Mouse (Mus musculus): ENCODE results near the gene Gm21973. TPM values are rescaled to one million over a fixed set of nuclear protein-coding genes. Genes with fewer than 3 reads are reported as not detected.

The Gm21973 gene
- polyA plus RNA-seq, 1 experiment from 2014 or later: not detected

- Histone ChIP-seq H3K27me3 (replicated peaks; ENCODE audit: control insufficient read depth, insufficient read depth, low read length) (no peaks in the 10 kb centered on the region), H3K36me3 (ENCODE audit: control insufficient read depth, insufficient read depth, low read length) (no peaks in the 10 kb centered on the region), H3K27ac (ENCODE audit: low read depth, low read length) (no peak overlapping the region), H3K4me3 (ENCODE audit: low read depth, low read length) (no peak overlapping the region), H3K4me1 (ENCODE audit: control insufficient read depth, insufficient read depth, low read length) (no peaks in the 10 kb centered on the region), H3K4me2 (ENCODE audit: low read length) (no peak overlapping the region), H3K9me3 (replicated peaks; ENCODE audit: control insufficient read depth, low read length) (no peaks in the 10 kb centered on the region), H3K9ac (ENCODE audit: low read length) (no peak overlapping the region)
- 88% methylated on average over 5 of the region's 5 CpGs for WGBS
- DNase-seq (ENCODE audit: low spot score) (no peak), ATAC-seq (no peak)
Observed at GRCm38 (mm10) chr15:10311826-10312225, 13.4 kb upstream of the Gm21973 start.

GRCm38 (mm10) chr15:10313522-10314455 lies 11.4 kb upstream of the Gm21973 start:
- ATAC-seq: peak; percentile 57; the same call in 1 of the 2 replicates
- H3K9me3 ChIP-seq (replicated peaks; ENCODE audit: control insufficient read depth, low read length): no peaks in the 10 kb centered on the region
- H3K4me2 ChIP-seq (ENCODE audit: low read length): no peak overlapping the region
- no peak overlapping the region for H3K9ac ChIP-seq (ENCODE audit: low read length)
- H3K4me3 ChIP-seq (ENCODE audit: low read depth, low read length): no peak overlapping the region
- H3K27ac ChIP-seq (ENCODE audit: low read depth, low read length): no peak overlapping the region
- H3K4me1 ChIP-seq (ENCODE audit: control insufficient read depth, insufficient read depth, low read length): no peaks in the 10 kb centered on the region
- no peaks in the 10 kb centered on the region for H3K36me3 ChIP-seq (ENCODE audit: control insufficient read depth, insufficient read depth, low read length)
- DNase-seq (ENCODE audit: low spot score): peak; percentile 76
- H3K27me3 ChIP-seq (replicated peaks; ENCODE audit: control insufficient read depth, insufficient read depth, low read length): no peaks in the 10 kb centered on the region
- 57% methylated on average over 6 of the region's 7 CpGs for WGBS

- Histone ChIP-seq H3K9me3 (replicated peaks; ENCODE audit: control insufficient read depth, low read length) (no peaks in the 10 kb centered on the region), H3K4me1 (ENCODE audit: control insufficient read depth, insufficient read depth, low read length) (no peaks in the 10 kb centered on the region), H3K4me3 (ENCODE audit: low read depth, low read length) (no peak overlapping the region), H3K36me3 (ENCODE audit: control insufficient read depth, insufficient read depth, low read length) (no peaks in the 10 kb centered on the region), H3K4me2 (ENCODE audit: low read length) (no peak overlapping the region), H3K9ac (ENCODE audit: low read length) (no peak overlapping the region), H3K27me3 (replicated peaks; ENCODE audit: control insufficient read depth, insufficient read depth, low read length) (no peaks in the 10 kb centered on the region), H3K27ac (ENCODE audit: low read depth, low read length) (no peak overlapping the region)
- ATAC-seq (no peak), DNase-seq (ENCODE audit: low spot score) (no peak)
- 55% methylated on average over 3 of the region's 3 CpGs for WGBS
Observed at GRCm38 (mm10) chr15:10330626-10331025, 5.4 kb downstream of the Gm21973 start.

DNA sequence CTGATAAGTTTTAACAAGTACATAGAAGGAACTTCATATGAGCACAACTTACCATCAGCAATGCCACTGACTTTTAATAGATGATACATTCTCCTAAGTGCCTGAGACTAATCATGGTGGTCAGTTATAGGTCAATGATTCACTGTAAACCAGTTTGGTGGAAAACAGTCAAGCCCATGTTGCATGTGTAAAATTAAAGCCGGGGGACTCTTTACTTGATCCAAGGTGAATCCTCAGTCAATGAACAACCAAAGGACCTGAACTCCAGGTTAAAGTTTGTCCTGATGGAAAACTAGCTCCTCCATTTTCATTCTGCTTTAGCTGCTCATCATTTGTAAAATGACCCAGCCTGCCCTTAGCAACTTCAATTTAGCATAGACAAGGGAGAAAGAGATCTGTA lies 7.4 kb downstream of the Gm21973 start:
- H3K27me3 ChIP-seq (replicated peaks; ENCODE audit: control insufficient read depth, insufficient read depth, low read length): no peaks in the 10 kb centered on the region
- DNase-seq (ENCODE audit: low spot score) (no peak), ATAC-seq (no peak)
- WGBS: 96% methylated on average over 1 of the region's 1 CpGs
- H3K4me3 ChIP-seq (ENCODE audit: low read depth, low read length): no peak overlapping the region
- H3K4me1 ChIP-seq (ENCODE audit: control insufficient read depth, insufficient read depth, low read length): no peaks in the 10 kb centered on the region
- H3K27ac ChIP-seq (ENCODE audit: low read depth, low read length): no peak overlapping the region
- H3K9me3 ChIP-seq (replicated peaks; ENCODE audit: control insufficient read depth, low read length): no peaks in the 10 kb centered on the region
- H3K9ac ChIP-seq (ENCODE audit: low read length): no peak overlapping the region
- no peaks in the 10 kb centered on the region for H3K36me3 ChIP-seq (ENCODE audit: control insufficient read depth, insufficient read depth, low read length)
- H3K4me2 ChIP-seq (ENCODE audit: low read length): no peak overlapping the region

DNA sequence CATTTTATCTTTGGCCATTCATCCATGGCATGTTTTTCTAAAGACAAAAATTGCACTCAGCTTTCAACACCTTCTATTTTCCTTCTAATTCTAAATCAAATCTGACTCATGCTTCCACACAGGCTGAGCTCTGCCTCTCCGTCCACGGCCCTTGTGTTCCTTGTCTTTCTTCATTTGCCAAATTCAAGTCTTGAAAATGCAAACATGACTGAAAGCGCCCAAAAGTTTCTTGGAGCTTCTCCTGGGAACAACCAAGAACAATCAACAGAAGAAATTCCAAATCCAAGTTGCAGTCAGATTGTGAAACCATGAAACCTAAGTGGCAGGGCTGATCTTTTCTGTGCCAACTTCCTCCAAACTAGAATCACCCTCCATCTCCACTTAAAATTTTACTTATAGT lies 13.4 kb downstream of the Gm21973 start:
- no peaks in the 10 kb centered on the region for H3K36me3 ChIP-seq (ENCODE audit: control insufficient read depth, insufficient read depth, low read length)
- ATAC-seq: no peak
- H3K9me3 ChIP-seq (replicated peaks; ENCODE audit: control insufficient read depth, low read length): no peaks in the 10 kb centered on the region
- no peaks in the 10 kb centered on the region for H3K4me1 ChIP-seq (ENCODE audit: control insufficient read depth, insufficient read depth, low read length)
- no peak overlapping the region for H3K27ac ChIP-seq (ENCODE audit: low read depth, low read length)
- no peak overlapping the region for H3K4me3 ChIP-seq (ENCODE audit: low read depth, low read length)
- WGBS: 80% methylated on average over 3 of the region's 3 CpGs
- no peak for DNase-seq (ENCODE audit: low spot score)
- no peak overlapping the region for H3K9ac ChIP-seq (ENCODE audit: low read length)
- no peak overlapping the region for H3K4me2 ChIP-seq (ENCODE audit: low read length)
- H3K27me3 ChIP-seq (replicated peaks; ENCODE audit: control insufficient read depth, insufficient read depth, low read length): no peaks in the 10 kb centered on the region

- 96% methylated on average over 6 of the region's 6 CpGs for WGBS
- Histone ChIP-seq H3K4me3 (ENCODE audit: low read depth, low read length) (no peak overlapping the region), H3K36me3 (ENCODE audit: control insufficient read depth, insufficient read depth, low read length) (no peaks in the 10 kb centered on the region), H3K4me2 (ENCODE audit: low read length) (no peak overlapping the region), H3K9me3 (replicated peaks; ENCODE audit: control insufficient read depth, low read length) (no peaks in the 10 kb centered on the region), H3K27ac (ENCODE audit: low read depth, low read length) (no peak overlapping the region), H3K27me3 (replicated peaks; ENCODE audit: control insufficient read depth, insufficient read depth, low read length) (no peaks in the 10 kb centered on the region), H3K9ac (ENCODE audit: low read length) (no peak overlapping the region), H3K4me1 (ENCODE audit: control insufficient read depth, insufficient read depth, low read length) (no peaks in the 10 kb centered on the region)
- no peak for ATAC-seq
- DNase-seq (ENCODE audit: low spot score): no peak
Observed at GRCm38 (mm10) chr15:10347044-10347443, 21.9 kb downstream of the Gm21973 start.

DNA sequence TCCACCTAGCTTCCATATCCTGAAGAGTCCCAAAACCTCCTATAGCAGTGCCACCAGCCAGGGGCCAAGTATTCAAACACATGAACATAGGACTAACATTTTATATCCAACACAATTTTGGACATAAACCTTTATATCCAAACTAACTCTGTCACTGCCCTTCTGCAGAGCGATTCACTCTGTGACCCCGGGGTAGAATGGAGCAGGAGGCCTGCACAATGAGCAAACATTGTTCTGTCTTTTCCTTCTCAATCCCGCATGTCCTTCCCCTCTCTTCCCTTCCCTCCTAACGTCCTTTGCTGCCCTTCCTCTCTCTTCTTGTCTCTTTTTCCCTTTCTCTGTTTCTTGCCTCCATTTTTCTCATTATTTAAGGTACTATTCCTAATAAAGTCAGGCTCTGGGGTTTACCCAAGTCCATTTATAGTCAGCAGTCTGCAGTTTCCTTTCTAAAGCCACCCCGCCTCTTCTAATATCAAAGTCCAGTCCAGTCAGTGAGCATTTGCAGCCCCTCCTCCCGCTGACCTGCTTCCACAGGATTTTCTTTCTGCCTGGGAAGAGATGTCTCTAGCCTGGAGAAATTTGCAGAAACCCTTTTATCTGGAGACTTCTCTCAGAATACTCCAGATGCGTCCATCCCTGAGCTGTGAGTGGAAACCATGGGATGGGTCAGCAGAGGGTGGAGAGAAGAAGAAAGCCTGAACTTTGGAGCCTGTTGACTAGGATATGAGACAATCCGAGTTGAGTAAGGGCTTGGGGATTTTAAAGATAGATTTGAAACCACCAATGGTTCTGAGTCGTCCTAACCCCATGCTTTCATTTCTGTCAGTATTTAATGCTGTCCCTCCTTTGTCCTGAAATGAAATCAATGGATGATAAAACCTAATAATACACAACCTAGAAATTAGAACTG lies 33.1 kb downstream of the Gm21973 start, which contains the start of gene Agxt2:
Agxt2 (plus strand) TSS at position 494 of the 910 bp plus-strand sequence.
- no peak within 1 kb of the TSS for H3K27ac ChIP-seq (ENCODE audit: low read depth, low read length)
- H3K4me1 ChIP-seq (ENCODE audit: control insufficient read depth, insufficient read depth, low read length): no peaks in the 10 kb centered on the region
- DNase-seq (ENCODE audit: low spot score): no peak
- H3K4me2 ChIP-seq (ENCODE audit: low read length): no peak within 1 kb of the TSS
- 82% methylated on average over 9 of the region's 9 CpGs for WGBS
- H3K27me3 ChIP-seq (replicated peaks; ENCODE audit: control insufficient read depth, insufficient read depth, low read length): no peaks in the 10 kb centered on the region
- no peak for ATAC-seq
- no peaks in the 10 kb centered on the region for H3K36me3 ChIP-seq (ENCODE audit: control insufficient read depth, insufficient read depth, low read length)
- H3K9ac ChIP-seq (ENCODE audit: low read length): no peak within 1 kb of the TSS
- H3K9me3 ChIP-seq (replicated peaks; ENCODE audit: control insufficient read depth, low read length): no peaks in the 10 kb centered on the region
- H3K4me3 ChIP-seq (ENCODE audit: low read depth, low read length): no peak within 1 kb of the TSS

DNA sequence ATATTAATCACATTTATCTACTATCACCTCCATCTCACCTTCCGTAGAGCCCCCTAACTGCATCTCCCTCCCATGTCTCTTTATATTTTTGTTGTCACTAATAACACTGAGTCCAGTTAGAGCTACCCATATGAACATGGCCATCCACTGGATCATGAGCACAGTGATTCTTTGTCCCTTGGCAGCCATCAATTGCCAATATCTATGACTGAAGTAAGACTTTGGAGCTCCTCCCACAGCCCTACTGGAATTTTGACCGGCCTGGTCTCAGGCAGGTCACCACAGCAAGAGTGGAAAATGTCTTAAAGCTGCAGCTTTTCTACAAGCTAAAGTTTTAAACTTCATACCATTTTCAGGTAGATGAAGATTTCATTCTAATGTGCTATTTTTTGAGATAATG lies 41.2 kb downstream of the Gm21973 start:
- Histone ChIP-seq H3K27ac (ENCODE audit: low read depth, low read length) (no peak overlapping the region), H3K36me3 (ENCODE audit: control insufficient read depth, insufficient read depth, low read length) (no peaks in the 10 kb centered on the region), H3K27me3 (replicated peaks; ENCODE audit: control insufficient read depth, insufficient read depth, low read length) (no peaks in the 10 kb centered on the region), H3K4me2 (ENCODE audit: low read length) (no peak overlapping the region), H3K9me3 (replicated peaks; ENCODE audit: control insufficient read depth, low read length) (no peaks in the 10 kb centered on the region), H3K4me3 (ENCODE audit: low read depth, low read length) (no peak overlapping the region), H3K4me1 (ENCODE audit: control insufficient read depth, insufficient read depth, low read length) (no peaks in the 10 kb centered on the region), H3K9ac (ENCODE audit: low read length) (no peak overlapping the region)
- no peak for ATAC-seq
- WGBS: 95% methylated on average over 2 of the region's 2 CpGs
- DNase-seq (ENCODE audit: low spot score): no peak
